ENCODE assay signal across 10 mouse cellular contexts in the genomic region with DNA sequence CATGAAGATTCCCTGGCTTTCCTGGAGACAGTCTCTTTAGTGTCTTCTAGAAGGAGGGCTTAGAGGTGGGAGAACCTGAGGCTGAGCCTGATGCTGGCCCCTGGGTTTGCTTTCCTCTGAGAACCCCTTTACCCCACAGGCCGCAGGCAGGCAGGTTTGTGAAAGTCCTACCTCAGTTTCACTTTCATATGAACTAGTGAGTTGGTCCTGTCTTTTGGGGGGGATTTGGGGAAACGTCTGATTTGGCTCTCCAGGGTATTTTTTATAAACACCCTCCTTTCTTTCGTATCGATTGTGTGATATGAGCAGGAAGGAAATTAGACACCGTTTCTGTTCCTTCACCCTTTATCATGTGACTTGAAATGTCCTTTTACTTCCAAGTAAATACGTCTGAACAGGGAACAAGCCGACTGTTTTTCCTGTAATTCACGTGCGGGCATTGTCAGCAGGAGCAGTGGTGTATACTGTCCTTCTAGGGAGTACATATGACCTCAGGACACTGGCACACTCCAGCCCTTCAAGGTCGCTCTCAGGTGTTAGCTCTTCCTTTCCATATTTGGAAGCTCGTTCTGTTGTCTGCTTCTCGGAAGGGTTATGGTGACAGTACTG.
DNase-seq lines count a peak whose midpoint lies in the region; ATAC-seq lines count a peak whose summit lies in the region.
"Had no signal": no experiment of that assay in that cellular context is flagged by ENCODE, and none has a peak within 500 bp of the region (broad histone marks: within the 10 kb centered on the region; RNA-seq: fewer than 3 reads in every experiment).

No protein-coding gene starts in this region.

- H3K4me2 ChIP-seq in neural tube, embryonic 13.5 days = peak overlapping the region; percentile 22; the same call in 1 of the 2 replicates
- peak overlapping the region; percentile 14 for H3K4me2 ChIP-seq in stomach, embryonic 15.5 days
- H3K4me2 ChIP-seq in midbrain, embryonic 15.5 days = no peak overlapping the region

- no peak overlapping the region; the same call in 1 of the 2 replicates for H3K9ac ChIP-seq in neural tube, embryonic 13.5 days
- H3K9ac ChIP-seq in stomach, embryonic 15.5 days = no peak overlapping the region
- no peak overlapping the region for H3K9ac ChIP-seq in midbrain, embryonic 15.5 days

- 78% methylated on average over 12 of the region's 12 CpGs for WGBS in neural tube, embryonic 13.5 days
- WGBS in stomach, embryonic 15.5 days = 62% methylated on average over 12 of the region's 12 CpGs
- 87% methylated on average over 12 of the region's 12 CpGs for WGBS in midbrain, embryonic 15.5 days

- H3K4me1 ChIP-seq in neural tube, embryonic 13.5 days (replicated peaks) = peaks cover 58% of the 10 kb centered on the region
- H3K4me1 ChIP-seq in stomach, embryonic 15.5 days = peaks cover 35% of the 10 kb centered on the region
- peaks cover 5% of the 10 kb centered on the region; the same call in 1 of the 2 replicates for H3K4me1 ChIP-seq in midbrain, embryonic 15.5 days

- DNase-seq in heart, adult 18-20 months = peak; percentile 66 to 74
- no peak for DNase-seq in heart, adult 8-10 months (ENCODE audit: low spot score)
- no peak for DNase-seq in neural tube, embryonic 10.5 days (ENCODE audit: extremely low spot score, low spot score)
- DNase-seq in induced T-regulatory cell, adult 2 months (ENCODE audit: low read depth) = peak; percentile 86
- no peak for DNase-seq in spleen, postnatal 4 days (ENCODE audit: low spot score in 2 of 2)

- no peak overlapping the region for H3K27ac ChIP-seq in neural tube, embryonic 13.5 days (replicated peaks)
- H3K27ac ChIP-seq in stomach, embryonic 15.5 days = 0 out of 2 replicates have a peak overlapping the region, but pooled peaks have one; percentile 24
- no peak overlapping the region for H3K27ac ChIP-seq in midbrain, embryonic 15.5 days

- ATAC-seq in neural tube, embryonic 13.5 days (ENCODE audit: low read depth) = no peak
- ATAC-seq in stomach, embryonic 15.5 days (ENCODE audit: insufficient read depth, low FRiP score, low read depth) = no peak
- no peak for ATAC-seq in midbrain, embryonic 15.5 days (replicated peaks)
- ATAC-seq: midbrain, embryonic 16.5 days had no signal

- H3K36me3 ChIP-seq in neural tube, embryonic 13.5 days = no peaks in the 10 kb centered on the region
- H3K36me3 ChIP-seq in stomach, embryonic 15.5 days = 0 out of 2 replicates have a peak, but pooled peaks cover 4% of the 10 kb centered on the region
- no peaks in the 10 kb centered on the region for H3K36me3 ChIP-seq in midbrain, embryonic 15.5 days (replicated peaks)

- H3K27me3 ChIP-seq in neural tube, embryonic 13.5 days = no peaks in the 10 kb centered on the region
- H3K27me3 ChIP-seq in stomach, embryonic 15.5 days (replicated peaks) = no peaks in the 10 kb centered on the region
- no peaks in the 10 kb centered on the region for H3K27me3 ChIP-seq in midbrain, embryonic 15.5 days (replicated peaks)

- no peak overlapping the region for H3K4me3 ChIP-seq in neural tube, embryonic 13.5 days
- no peak overlapping the region for H3K4me3 ChIP-seq in stomach, embryonic 15.5 days (replicated peaks)
- H3K4me3 ChIP-seq in midbrain, embryonic 15.5 days = no peak overlapping the region

- H3K9me3 ChIP-seq in neural tube, embryonic 13.5 days = no peaks in the 10 kb centered on the region
- no peaks in the 10 kb centered on the region for H3K9me3 ChIP-seq in stomach, embryonic 15.5 days
- no peaks in the 10 kb centered on the region for H3K9me3 ChIP-seq in midbrain, embryonic 15.5 days
- H3K9me3 ChIP-seq: G1E had no signal

Comparison
In these comparisons a context has a peak if more than half of its experiments do, and no peak if none do; other contexts are left out.
1. DNase-seq: peak in heart, adult 18-20 months (2 of 2) and induced T-regulatory cell, adult 2 months (single experiment); none in heart, adult 8-10 months (single experiment), neural tube, embryonic 10.5 days (single experiment) and spleen, postnatal 4 days (0 of 2).